Mouse (Mus musculus) frontal cortex, adult 2 months (tissue): ENCODE measurements around the gene Tspo. TPM values are rescaled to one million over a fixed set of nuclear protein-coding genes. Genes with fewer than 3 reads are reported as not detected.

ENCODE experiments used
- polyA plus RNA-seq: library from polyadenylated mRNA; depleted of rRNA; stranded (reverse); fragments of >200 nt; gene quantifications from 2 replicates; pipeline ENCODE4 v1.2.3, GENCODE M21; 2012; rRNA removed

The Tspo gene
- polyA plus RNA-seq, 1 experiment, result 10.9 TPM

Other genes starting within 250 kb of the Tspo start
- gene Arfgap3, start 213.3 kb upstream of the Tspo start, polyA plus RNA-seq, result 25.3 and 27.6 TPM in 2 replicates
- gene Pacsin2, start 99.0 kb upstream of the Tspo start, polyA plus RNA-seq, result 231 and 243 TPM in 2 replicates
- 51.6 and 52.9 TPM in 2 replicates for gene Ttll1, start 52.7 kb upstream of the Tspo start, polyA plus RNA-seq
- 0.30 and 0.59 TPM in 2 replicates for gene Bik, start 36.7 kb upstream of the Tspo start, polyA plus RNA-seq
- 23.9 and 29.6 TPM in 2 replicates for gene Mcat, start 195 bp downstream of the Tspo start, polyA plus RNA-seq
- gene Ttll12, start 31.6 kb downstream of the Tspo start, polyA plus RNA-seq, result 13.9 and 14.7 TPM in 2 replicates
- gene Scube1, start 161.4 kb downstream of the Tspo start, polyA plus RNA-seq, result 38.6 and 41.9 TPM in 2 replicates
- 127 and 144 TPM in 2 replicates for gene Mpped1, start 215.9 kb downstream of the Tspo start, polyA plus RNA-seq